Mouse (Mus musculus) forebrain, embryonic 16.5 days (tissue): Measurements from ENCODE around the gene Shroom3. TPM values are rescaled to one million over a fixed set of nuclear protein-coding genes. Genes with fewer than 3 reads are reported as not detected.

Experiments used
- ATAC-seq: fragments of 200-750 bp; cut with Nextera tagmentation; 2 replicates; pipeline ENCODE4 v1.8.0; 2017; ENCODE audit warnings: mild to moderate bottlenecking, moderate library complexity
- H3K27ac ChIP-seq: fragments of 300-500 bp; sonication (generic); 2 replicates; pipeline ENCODE4 v1.5.1; 2014; ENCODE audit warnings: low read length, control low read depth
- H3K27me3 ChIP-seq: fragments of 300-500 bp; sonication (generic); replicated peaks from 2 replicates; pipeline ENCODE4 v1.6.1; 2014; ENCODE audit warnings: low read length; ENCODE audit not compliant: control insufficient read depth, insufficient read depth
- H3K36me3 ChIP-seq: fragments of 300-500 bp; sonication (generic); 2 replicates; pipeline ENCODE4 v1.6.1; 2014; ENCODE audit not compliant: control insufficient read depth, insufficient read depth
- H3K4me1 ChIP-seq: fragments of 300-500 bp; sonication (generic); replicated peaks from 2 replicates; pipeline ENCODE4 v1.6.1; 2014; ENCODE audit warnings: low read length; ENCODE audit not compliant: control insufficient read depth, insufficient read depth
- H3K4me2 ChIP-seq: fragments of 300-500 bp; sonication (generic); 2 replicates; pipeline ENCODE4 v1.6.1; 2014; ENCODE audit warnings: mild to moderate bottlenecking, low read length, control low read depth
- H3K4me3 ChIP-seq: fragments of 300-500 bp; sonication (generic); replicated peaks from 2 replicates; pipeline ENCODE4 v1.5.1; 2014; ENCODE audit warnings: mild to moderate bottlenecking, low read length, control low read depth
- H3K9ac ChIP-seq: fragments of 300-500 bp; sonication (generic); replicated peaks from 2 replicates; pipeline ENCODE4 v1.6.1; 2014; ENCODE audit warnings: low read depth, low read length, control low read depth
- H3K9me3 ChIP-seq: fragments of 300-500 bp; sonication (generic); 2 replicates; pipeline ENCODE4 v1.6.1; 2016; ENCODE audit warnings: low read length; ENCODE audit not compliant: control insufficient read depth
- WGBS: fragments of 180-500 bp; shearing (Covaris S2); extraction: QIAGEN DNeasy Blood & Tissue Kit; methylation state at CpG from one replicate; pipeline ENCODE4 v1.1.7; 2014; 5-methylcytosine and 5-hydroxymethylcytosine counted together
- polyA plus RNA-seq: library from polyadenylated mRNA; unstranded; fragments of >200 nt; fragmentation: Nextera tagmentation; extraction: Ambion mirVana; gene quantifications from 2 replicates; pipeline ENCODE4 v1.2.1, GENCODE M21; 2015

Gene Shroom3
- polyA plus RNA-seq, 1 experiment from 2014 or later = 1.4 TPM

- Histone ChIP-seq H3K27ac (no peak overlapping the region), H3K36me3 (no peaks in the 10 kb centered on the region), H3K27me3 (no peaks in the 10 kb centered on the region), H3K4me1 (no peaks in the 10 kb centered on the region), H3K4me2 (no peak overlapping the region), H3K9ac (no peak overlapping the region), H3K9me3 (0 out of 2 replicates have a peak, but pooled peaks cover 2% of the 10 kb centered on the region), H3K4me3 (no peak overlapping the region)
- WGBS = 62% methylated on average over 8 of the region's 8 CpGs
- no peak for ATAC-seq
Observed at GRCm38 (mm10) chr5:92778395-92778794, 95.2 kb downstream of the Shroom3 start.

- no peak for ATAC-seq
- no peaks in the 10 kb centered on the region for H3K27me3 ChIP-seq
Observed at GRCm38 (mm10) chr5:92781082-92781481, 97.8 kb downstream of the Shroom3 start.

GRCm38 (mm10) chr5:92784037-92784860, 101.0 kb downstream of the Shroom3 start:
- 0 out of 2 replicates have a peak, but pooled peaks cover 2% of the 10 kb centered on the region for H3K9me3 ChIP-seq
- no peak overlapping the region for H3K4me2 ChIP-seq
- WGBS = 44% methylated on average over 6 of the region's 6 CpGs
- H3K36me3 ChIP-seq = no peaks in the 10 kb centered on the region
- no peak overlapping the region for H3K27ac ChIP-seq
- no peak overlapping the region for H3K4me3 ChIP-seq
- H3K9ac ChIP-seq = no peak overlapping the region
- H3K4me1 ChIP-seq = no peaks in the 10 kb centered on the region
- ATAC-seq = no peak
- H3K27me3 ChIP-seq = no peaks in the 10 kb centered on the region

More at GRCm38 (mm10) chr5:92781082-92781481, 97.8 kb downstream of the Shroom3 start:
- H3K9me3 ChIP-seq = 0 out of 2 replicates have a peak, but pooled peaks cover 2% of the 10 kb centered on the region
- no peak overlapping the region for H3K27ac ChIP-seq
- no peaks in the 10 kb centered on the region for H3K36me3 ChIP-seq
- H3K4me3 ChIP-seq = no peak overlapping the region
- H3K4me2 ChIP-seq = no peak overlapping the region
- H3K9ac ChIP-seq = no peak overlapping the region
- H3K4me1 ChIP-seq = no peaks in the 10 kb centered on the region

- Histone ChIP-seq H3K36me3 (no peaks in the 10 kb centered on the region), H3K4me2 (no peak overlapping the region), H3K4me1 (no peaks in the 10 kb centered on the region), H3K27ac (no peak overlapping the region), H3K27me3 (no peaks in the 10 kb centered on the region), H3K9ac (no peak overlapping the region), H3K4me3 (no peak overlapping the region), H3K9me3 (no peaks in the 10 kb centered on the region)
- WGBS = 75% methylated on average over 11 of the region's 11 CpGs
- ATAC-seq = no peak
Observed at GRCm38 (mm10) chr5:92785870-92786436, 102.7 kb downstream of the Shroom3 start.

- Histone ChIP-seq H3K9me3 (no peaks in the 10 kb centered on the region), H3K27ac (no peak overlapping the region), H3K36me3 (no peaks in the 10 kb centered on the region), H3K9ac (no peak overlapping the region), H3K27me3 (no peaks in the 10 kb centered on the region), H3K4me2 (no peak overlapping the region), H3K4me3 (no peak overlapping the region), H3K4me1 (no peaks in the 10 kb centered on the region)
- 65% methylated on average over 8 of the region's 8 CpGs for WGBS
- no peak for ATAC-seq
Observed at GRCm38 (mm10) chr5:92788990-92789389, 105.8 kb downstream of the Shroom3 start.

- Histone ChIP-seq H3K4me2 (no peak overlapping the region), H3K27me3 (no peaks in the 10 kb centered on the region), H3K4me1 (no peaks in the 10 kb centered on the region), H3K9ac (no peak overlapping the region), H3K27ac (no peak overlapping the region), H3K4me3 (no peak overlapping the region), H3K36me3 (no peaks in the 10 kb centered on the region), H3K9me3 (no peaks in the 10 kb centered on the region; the same call in 1 of the 2 replicates)
- no peak for ATAC-seq
- 29% methylated on average over 11 of the region's 11 CpGs for WGBS
Observed at GRCm38 (mm10) chr5:92796089-92796990, 113.1 kb downstream of the Shroom3 start.

- no peak overlapping the region for H3K4me3 ChIP-seq
- no peaks in the 10 kb centered on the region for H3K27me3 ChIP-seq
- H3K9me3 ChIP-seq = no peaks in the 10 kb centered on the region; the same call in 1 of the 2 replicates
- no peak overlapping the region for H3K4me2 ChIP-seq
- no peaks in the 10 kb centered on the region for H3K4me1 ChIP-seq
- no peak overlapping the region for H3K27ac ChIP-seq
- ATAC-seq = no peak
- no peak overlapping the region for H3K9ac ChIP-seq
- H3K36me3 ChIP-seq = no peaks in the 10 kb centered on the region
- 84% methylated on average over 3 of the region's 3 CpGs for WGBS
Observed at GRCm38 (mm10) chr5:92797981-92798380, 114.7 kb downstream of the Shroom3 start.

GRCm38 (mm10) chr5:92804379-92804778, 121.1 kb downstream of the Shroom3 start:
- H3K27ac ChIP-seq = no peak overlapping the region
- no peak overlapping the region for H3K4me2 ChIP-seq
- no peak for ATAC-seq
- H3K4me3 ChIP-seq = no peak overlapping the region
- H3K4me1 ChIP-seq = peaks cover 8% of the 10 kb centered on the region
- no peaks in the 10 kb centered on the region for H3K9me3 ChIP-seq
- no peak overlapping the region for H3K9ac ChIP-seq
- 23% methylated on average over 7 of the region's 7 CpGs for WGBS
- H3K36me3 ChIP-seq = no peaks in the 10 kb centered on the region
- H3K27me3 ChIP-seq = no peaks in the 10 kb centered on the region
